ENCODE assay signal across 8 mouse cellular contexts in genomic region chr16:30308616-30309394, GRCm38 (mm10). TPM values are rescaled to one million over a fixed set of nuclear protein-coding genes. Genes with fewer than 3 reads are reported as not detected.
DNase-seq lines count a peak whose midpoint lies in the region; ATAC-seq and TF ChIP-seq lines count a peak whose summit lies in the region.

No protein-coding gene starts in this region.

- peak; percentile 21; the same call in 1 of the 2 replicates for TF ChIP-seq CTCF in kidney, adult 2 months (conservative IDR thresholded peaks at IDR 0.05; ENCODE audit: insufficient read depth, insufficient read length, low read depth, low read length)

- H3K27ac ChIP-seq in kidney, adult 2 months (ENCODE audit: insufficient read depth, low read depth, low read length): no peak overlapping the region
- H3K27ac ChIP-seq in limb, embryonic 13.5 days: no peak overlapping the region
- H3K27ac ChIP-seq in midbrain, embryonic 12.5 days (replicated peaks): no peak overlapping the region

- no peaks in the 10 kb centered on the region for H3K9me3 ChIP-seq in limb, embryonic 13.5 days
- no peaks in the 10 kb centered on the region for H3K9me3 ChIP-seq in midbrain, embryonic 12.5 days

- peak overlapping the region; percentile 66 for H3K9ac ChIP-seq in limb, embryonic 13.5 days
- peak overlapping the region; percentile 56 for H3K9ac ChIP-seq in midbrain, embryonic 12.5 days (replicated peaks)

- peaks cover 3% of the 10 kb centered on the region; the same call in 1 of the 2 replicates for H3K4me1 ChIP-seq in kidney, adult 2 months (ENCODE audit: control insufficient read depth, insufficient read depth, low read length)
- H3K4me1 ChIP-seq in limb, embryonic 13.5 days: peaks cover 20% of the 10 kb centered on the region
- peaks cover 19% of the 10 kb centered on the region for H3K4me1 ChIP-seq in midbrain, embryonic 12.5 days

- no peaks in the 10 kb centered on the region for H3K27me3 ChIP-seq in kidney, adult 2 months (replicated peaks; ENCODE audit: control insufficient read depth, insufficient read depth, low read length)
- H3K27me3 ChIP-seq in limb, embryonic 13.5 days: peaks cover 78% of the 10 kb centered on the region
- peaks cover 75% of the 10 kb centered on the region for H3K27me3 ChIP-seq in midbrain, embryonic 12.5 days

- peak overlapping the region; percentile 99 for H3K4me2 ChIP-seq in limb, embryonic 13.5 days (replicated peaks)
- H3K4me2 ChIP-seq in midbrain, embryonic 12.5 days (replicated peaks): peak overlapping the region; percentile 99

- ATAC-seq in limb, embryonic 13.5 days (ENCODE audit: low FRiP score, low read depth): peak; percentile 52; the same call in 1 of the 2 replicates
- ATAC-seq in midbrain, embryonic 12.5 days (ENCODE audit: low FRiP score, low read depth): peak; percentile 47; the same call in 1 of the 2 replicates

- WGBS in kidney, adult 2 months: 1% methylated on average over 72 of the region's 72 CpGs
- WGBS in limb, embryonic 13.5 days: under 1% methylated on average over 72 of the region's 72 CpGs
- under 1% methylated on average over 72 of the region's 72 CpGs for WGBS in midbrain, embryonic 12.5 days

- peak overlapping the region; percentile 39 for H3K4me3 ChIP-seq in kidney, adult 2 months (ENCODE audit: insufficient read depth, low read depth, low read length)
- H3K4me3 ChIP-seq in limb, embryonic 13.5 days: peak overlapping the region; percentile 61
- peak overlapping the region; percentile 59 for H3K4me3 ChIP-seq in midbrain, embryonic 12.5 days

- peak; percentile 88 for DNase-seq in heart, adult 11 months
- no peak for DNase-seq in heart, adult 9 months (ENCODE audit: low spot score in 2 of 2)
- DNase-seq in cerebellum, postnatal 25 days: peak; percentile 80 to 83
- DNase-seq in frontal cortex, postnatal 36 days (ENCODE audit: low spot score in 2 of 2): peak; percentile 65 to 71
- DNase-seq in kidney, adult 2 months: peak; percentile 21
- DNase-seq in spleen, postnatal 10 days (ENCODE audit: low spot score in 2 of 2): peak; percentile 20 to 46

- H3K36me3 ChIP-seq in kidney, adult 2 months (ENCODE audit: control insufficient read depth, insufficient read depth, low read length): no peaks in the 10 kb centered on the region
- 0 out of 2 replicates have a peak, but pooled peaks cover 4% of the 10 kb centered on the region for H3K36me3 ChIP-seq in limb, embryonic 13.5 days
- H3K36me3 ChIP-seq in midbrain, embryonic 12.5 days: no peaks in the 10 kb centered on the region

- no peak for TF ChIP-seq POLR2A in kidney, adult 2 months (IDR thresholded peaks at IDR 0.05; ENCODE audit: low read depth, low read length)

RNA-seq across cellular contexts. Expression of gene Gp5, which starts 1.8 kb away (rescaled TPM):
- polyA plus RNA-seq in kidney, adult 2 months (2012; rRNA removed): 0.04 and 0.14 TPM in 2 replicates
- polyA plus RNA-seq in limb, embryonic 13.5 days (2015; fragmentation: Nextera tagmentation; extraction: Ambion mirVana): 0.76 and 1.3 TPM in 2 replicates
- 1.6 and 1.9 TPM in 2 replicates for polyA plus RNA-seq in midbrain, embryonic 12.5 days (2016; fragmentation: Nextera tagmentation; extraction: Ambion mirVana)

RNA-seq across cellular contexts. Expression of gene Lrrc15, which starts 25.7 kb away (rescaled TPM):
- 0.01 TPM in 1 of 2 replicates, not detected in the other for polyA plus RNA-seq in kidney, adult 2 months (2012; rRNA removed)
- polyA plus RNA-seq in limb, embryonic 13.5 days (2015; fragmentation: Nextera tagmentation; extraction: Ambion mirVana): 0.87 and 1.1 TPM in 2 replicates
- polyA plus RNA-seq in midbrain, embryonic 12.5 days (2016; fragmentation: Nextera tagmentation; extraction: Ambion mirVana): 0.71 and 1.0 TPM in 2 replicates

RNA-seq across cellular contexts. Expression of gene Cpn2, which starts 41.5 kb away (rescaled TPM):
- polyA plus RNA-seq in kidney, adult 2 months (2012; rRNA removed): 0.42 and 0.52 TPM in 2 replicates
- not detected in 2 replicates for polyA plus RNA-seq in limb, embryonic 13.5 days (2015; fragmentation: Nextera tagmentation; extraction: Ambion mirVana)
- not detected in 2 replicates for polyA plus RNA-seq in midbrain, embryonic 12.5 days (2016; fragmentation: Nextera tagmentation; extraction: Ambion mirVana)

Comparison
In these comparisons a context has a peak if more than half of its experiments do, and no peak if none do; other contexts are left out.
1. DNase-seq: peak in heart, adult 11 months (single experiment), cerebellum, postnatal 25 days (2 of 2), frontal cortex, postnatal 36 days (2 of 2), kidney, adult 2 months (single experiment) and spleen, postnatal 10 days (2 of 2); none in heart, adult 9 months (0 of 2).
2. Peak in every context shown above with its lines, with median percentiles within 50 percentile points of each other: H3K4me3 ChIP-seq.